Mouse (Mus musculus) cerebellum, adult 2 months (tissue): ENCODE measurements around the gene Zbtb18. TPM values are rescaled to one million over a fixed set of nuclear protein-coding genes. Genes with fewer than 3 reads are reported as not detected.

Experiments
- DNase-seq, 2 experiments: peaks; one replicate each; pipeline ENCODE4 v3.0.0; 2021
- H3K27ac ChIP-seq: fragments of 200-500 bp; 2 replicates; pipeline ENCODE4 v1.5.1; 2012; ENCODE audit warnings: low read length, control low read depth, inconsistent platforms; ENCODE audit not compliant: insufficient read depth
- H3K27me3 ChIP-seq: fragments of 200-500 bp; 2 replicates; pipeline ENCODE4 v1.6.1; 2012; ENCODE audit warnings: inconsistent platforms, mild to moderate bottlenecking, low read length, moderate library complexity; ENCODE audit not compliant: control insufficient read depth, insufficient read depth
- H3K4me1 ChIP-seq: fragments of 200-500 bp; 2 replicates; pipeline ENCODE4 v1.6.1; 2011; ENCODE audit warnings: low read length; ENCODE audit not compliant: control insufficient read depth, insufficient read depth
- H3K4me3 ChIP-seq: fragments of 200-500 bp; replicated peaks from 2 replicates; pipeline ENCODE3; 2011; ENCODE audit warnings: mild to moderate bottlenecking, low read depth, low read length, control low read depth; ENCODE audit not compliant: insufficient read depth
- CTCF ChIP-seq: fragments of 200-500 bp; IDR thresholded peaks from 2 replicates; pipeline ENCODE4 v1.5.1; 2011; ENCODE audit warnings: low read depth, mild to moderate bottlenecking, control low read depth, low read length, moderate library complexity, borderline replicate concordance; ENCODE audit not compliant: insufficient read depth
- POLR2A ChIP-seq: fragments of 200-500 bp; IDR thresholded peaks from 2 replicates; pipeline ENCODE4 v1.6.1; 2011; ENCODE audit warnings: low read length, control low read depth, borderline replicate concordance; ENCODE audit not compliant: insufficient read depth
- WGBS: fragments of 180-500 bp; shearing (Covaris S2); methylation state at CpG from one replicate; pipeline ENCODE4 v1.1.7; 2018; 5-methylcytosine and 5-hydroxymethylcytosine counted together
- polyA plus RNA-seq: library from polyadenylated mRNA; depleted of rRNA; stranded (reverse); fragments of >200 nt; gene quantifications from 2 replicates; pipeline ENCODE4 v1.2.3, GENCODE M21; 2012; rRNA removed

Gene Zbtb18
- polyA plus RNA-seq, 1 experiment: 193 TPM

- H3K4me3 ChIP-seq: no peak overlapping the region
- 67% methylated on average over 9 of the region's 9 CpGs for WGBS
- no peak for DNase-seq
- no peaks in the 10 kb centered on the region for H3K4me1 ChIP-seq
- H3K27ac ChIP-seq: no peak overlapping the region
- TF ChIP-seq POLR2A: no peak
- TF ChIP-seq CTCF: no peak
- no peaks in the 10 kb centered on the region for H3K27me3 ChIP-seq
Measured at GRCm38 (mm10) chr1:177494913-177495542, 52.9 kb downstream of the Zbtb18 start.

Other genes starting within 250 kb of the Zbtb18 start
- gene Akt3, start 184.1 kb upstream of the Zbtb18 start, polyA plus RNA-seq: 39.8 and 40.0 TPM in 2 replicates